Mouse (Mus musculus) yolk sac, embryonic 10.5 days (tissue): Measurements from ENCODE around the gene Slc12a6.

Experiments
- DNase-seq: peaks from one replicate; pipeline ENCODE4 v3.0.0-alpha.2; 2017; ENCODE audit warnings: low spot score

The Slc12a6 gene

DNA sequence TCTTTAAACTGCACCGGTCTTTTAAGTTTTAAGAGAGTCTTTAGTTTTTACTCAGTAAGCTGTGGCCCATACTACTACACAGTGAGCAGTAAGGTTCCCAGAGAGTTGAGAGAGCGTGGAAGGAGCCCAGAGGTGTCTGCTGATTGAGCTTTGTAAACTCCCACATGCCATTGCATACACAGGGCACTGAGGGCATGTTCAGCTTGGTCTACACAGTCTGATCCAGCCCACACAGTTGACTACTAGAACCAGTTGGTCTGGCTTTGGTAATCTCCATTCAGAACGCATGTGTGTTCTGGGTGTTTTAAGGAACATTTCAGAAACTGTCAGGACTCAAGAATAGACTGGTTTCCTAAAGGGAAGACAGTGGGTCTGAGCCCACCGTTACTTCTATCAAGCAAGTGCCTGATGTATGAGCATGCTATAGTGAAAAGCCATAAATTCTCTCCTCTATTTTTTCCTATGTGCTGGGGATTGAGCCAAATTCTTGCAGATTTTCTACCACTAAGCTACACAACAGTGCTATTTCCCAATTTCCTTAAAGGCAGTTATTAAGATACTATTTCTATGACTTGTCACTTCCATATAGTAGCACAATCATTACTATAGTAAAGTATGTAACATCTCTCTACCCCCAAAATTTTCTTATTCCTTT lies 125.8 kb downstream of the Slc12a6 start:
- DNase-seq: no peak

DNA sequence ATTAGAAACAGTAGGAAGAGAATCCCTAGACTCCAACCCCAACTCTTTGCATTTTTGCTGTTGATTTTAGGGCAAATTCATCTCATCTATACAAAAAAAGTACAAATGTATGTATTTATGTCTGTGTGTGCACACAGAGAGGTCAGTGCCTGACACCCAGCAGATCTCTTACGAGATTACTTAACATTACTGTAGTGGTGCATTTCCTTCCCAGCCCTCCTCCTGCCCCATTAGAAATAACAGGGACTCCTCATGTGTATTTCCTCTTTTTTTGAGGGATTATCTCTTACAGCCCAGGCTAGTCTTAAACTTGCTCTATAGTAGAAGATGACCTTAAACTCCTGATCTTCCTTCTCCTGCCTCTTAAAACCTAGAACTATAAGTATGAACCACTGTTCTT lies 127.1 kb downstream of the Slc12a6 start:
- no peak for DNase-seq

DNA sequence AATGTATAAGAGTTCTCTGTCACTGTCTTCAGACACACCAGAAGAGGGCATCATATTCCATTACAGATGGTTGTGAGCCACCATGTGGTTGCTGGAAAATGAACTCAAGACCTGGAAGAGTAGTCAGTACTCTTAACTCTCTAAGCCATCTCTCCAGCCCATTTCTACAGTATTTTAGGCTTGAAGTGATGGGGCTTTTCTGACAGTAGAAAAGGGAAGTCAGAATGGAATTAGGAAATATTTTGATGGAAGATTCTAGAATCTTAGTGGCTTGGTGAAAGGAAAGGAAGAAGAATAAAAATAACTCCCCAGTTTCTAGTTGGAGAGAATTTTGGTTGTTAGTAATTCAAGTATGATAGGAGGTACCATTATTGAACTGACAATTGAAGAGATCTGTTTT lies 128.3 kb downstream of the Slc12a6 start:
- DNase-seq: no peak

DNA sequence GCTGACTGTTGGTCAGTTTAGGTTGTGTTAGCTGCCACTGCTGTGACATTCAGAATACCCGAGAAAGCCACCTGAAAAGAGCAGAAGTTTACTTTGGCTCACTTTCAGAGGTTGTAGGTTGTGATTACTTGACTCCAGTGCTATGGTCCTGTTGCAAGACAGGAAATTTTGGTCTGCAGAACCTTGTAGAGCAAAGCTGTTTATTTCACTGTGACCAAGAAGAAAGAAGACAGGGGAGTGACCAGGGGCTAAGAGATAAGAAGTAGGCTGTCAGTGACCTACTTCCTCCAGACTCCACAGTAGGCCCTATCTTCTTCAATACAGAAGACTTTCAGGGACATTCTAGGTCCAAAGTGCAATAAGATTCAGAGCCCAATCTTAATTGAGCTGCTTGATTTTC lies 131.0 kb downstream of the Slc12a6 start:
- DNase-seq: no peak

DNA sequence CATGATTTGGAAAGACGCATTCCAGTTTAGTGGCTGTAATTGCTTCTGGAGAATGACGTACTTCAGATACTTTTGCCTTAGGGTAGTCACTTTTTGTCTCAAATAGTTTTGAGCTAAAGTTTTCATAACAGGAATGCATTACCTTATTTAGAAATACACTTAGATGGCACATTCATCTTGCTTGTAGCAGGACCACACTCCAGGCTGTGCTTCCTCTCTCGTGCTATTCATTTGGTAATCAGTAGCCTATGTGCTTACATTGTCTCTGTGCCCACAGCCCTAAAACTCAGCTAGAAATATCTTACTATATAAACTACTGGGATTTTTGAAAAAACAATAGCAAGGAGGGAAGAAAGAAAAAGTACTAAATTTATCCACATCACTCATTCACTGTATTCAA lies 141.4 kb downstream of the Slc12a6 start:
- DNase-seq: no peak
